Mouse (Mus musculus): ENCODE results near the gene Mettl24. TPM values are rescaled to one million over a fixed set of nuclear protein-coding genes. Genes with fewer than 3 reads are reported as not detected.

The Mettl24 gene
- polyA plus RNA-seq (2012; rRNA removed) (1.4 and 1.7 TPM in 2 replicates), polyA plus RNA-seq (2014; fragmentation: Nextera tagmentation; extraction: Ambion mirVana) (1.8 and 2.5 TPM in 2 replicates)

DNA sequence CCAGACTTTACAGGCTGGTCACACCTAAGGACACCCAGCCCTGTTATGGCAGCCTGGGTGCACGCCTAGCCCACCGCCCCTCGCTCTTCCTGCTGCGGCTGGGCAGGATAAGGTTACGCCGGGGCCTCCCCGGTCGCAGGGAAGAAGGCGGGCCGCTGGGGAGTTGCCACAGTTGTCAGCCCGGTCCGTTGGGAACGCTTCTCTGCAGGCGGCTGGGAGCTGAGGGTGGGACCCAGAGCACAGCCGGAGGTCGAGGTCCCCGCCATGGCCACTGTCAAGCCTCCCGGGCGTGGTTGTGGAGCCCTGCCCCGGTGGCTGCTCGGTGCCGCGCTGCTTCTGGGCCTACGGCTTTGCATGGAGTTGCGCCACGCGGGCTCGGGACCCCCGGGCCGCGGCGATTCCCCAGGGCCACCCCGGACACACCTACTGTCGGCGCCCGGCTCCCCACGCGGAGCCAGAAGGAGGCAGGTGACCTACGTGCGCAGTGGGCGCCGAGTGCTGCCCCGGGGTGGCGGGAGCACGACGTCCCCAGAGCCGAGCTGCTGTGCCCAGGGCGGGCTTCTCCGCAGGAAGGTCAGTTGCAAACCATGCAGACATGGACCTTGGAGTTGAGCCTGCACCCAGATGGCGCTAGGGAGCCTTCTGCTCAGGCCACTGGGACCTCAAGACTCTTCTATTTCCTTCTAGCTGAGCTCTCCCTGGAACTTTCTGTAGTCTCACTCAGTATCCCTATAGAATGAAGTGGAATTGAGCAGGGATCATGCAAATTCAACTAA lies at the start of gene Mettl24:
Mettl24 (plus strand) TSS at position 191 of the 776 bp plus-strand sequence.
- no peaks in the 10 kb centered on the region for H3K27me3 ChIP-seq (ENCODE audit: control insufficient read depth, insufficient read depth, low read length)
- no peaks in the 10 kb centered on the region for H3K36me3 ChIP-seq (ENCODE audit: control insufficient read depth, insufficient read depth, low read length)
- peak within 1 kb of the TSS; percentile 62 for H3K4me3 ChIP-seq (replicated peaks; ENCODE audit: low read length)
- WGBS, result 4% methylated on average over 49 of the region's 50 CpGs
- DNase-seq (ENCODE audit: low spot score) (peak; percentile 70), ATAC-seq (ENCODE audit: low FRiP score, low read depth) (peak; percentile 83)
- peaks cover 4% of the 10 kb centered on the region; the same call in 1 of the 2 replicates for H3K4me1 ChIP-seq (ENCODE audit: control insufficient read depth, insufficient read depth, low read length)
- H3K4me2 ChIP-seq (replicated peaks; ENCODE audit: low read depth, low read length, severe bottlenecking), result peak within 1 kb of the TSS; percentile 99
- H3K27ac ChIP-seq (replicated peaks; ENCODE audit: low read depth, low read length), result 0 out of 2 replicates have a peak within 1 kb of the TSS, but pooled peaks have one; percentile 26
- H3K9me3 ChIP-seq (ENCODE audit: control insufficient read depth, low read length), result no peaks in the 10 kb centered on the region
- 0 out of 2 replicates have a peak, but pooled peaks have one; percentile 13 for TF ChIP-seq POLR2A (IDR thresholded peaks at IDR 0.05; ENCODE audit: borderline replicate concordance, extremely low read depth, insufficient read depth, insufficient read length)
- peak within 1 kb of the TSS; percentile 81 for H3K9ac ChIP-seq (ENCODE audit: low read depth, low read length, severe bottlenecking)

DNA sequence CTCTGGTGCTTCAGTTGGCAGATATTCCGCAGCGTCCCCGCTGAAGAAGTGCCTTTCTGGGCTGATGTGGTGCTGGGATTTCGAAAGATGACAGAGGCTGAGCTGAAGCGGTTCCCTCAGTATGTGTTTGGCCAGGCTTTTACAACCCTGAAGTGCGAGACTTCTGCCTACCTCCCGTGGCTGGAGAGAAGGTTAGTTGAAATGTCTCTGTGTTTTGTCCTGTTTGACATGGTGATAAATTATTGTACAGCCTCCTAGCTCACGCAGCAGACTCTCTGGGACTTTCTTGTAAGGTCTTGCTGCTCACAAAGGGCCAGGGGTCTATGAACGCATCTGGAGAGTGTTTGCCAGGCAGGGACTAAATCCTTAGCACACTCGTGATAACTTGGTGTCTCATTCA lies 45.8 kb upstream of the Mettl24 start:
- H3K27me3 ChIP-seq (ENCODE audit: control insufficient read depth, insufficient read depth, low read length), result no peaks in the 10 kb centered on the region
- H3K4me1 ChIP-seq (ENCODE audit: control insufficient read depth, insufficient read depth, low read length), result peaks cover 15% of the 10 kb centered on the region
- H3K4me2 ChIP-seq (replicated peaks; ENCODE audit: low read depth, low read length, severe bottlenecking), result no peak overlapping the region
- WGBS, result 17% methylated on average over 10 of the region's 10 CpGs
- no peaks in the 10 kb centered on the region for H3K36me3 ChIP-seq (ENCODE audit: control insufficient read depth, insufficient read depth, low read length)
- no peak for TF ChIP-seq POLR2A (IDR thresholded peaks at IDR 0.05; ENCODE audit: borderline replicate concordance, extremely low read depth, insufficient read depth, insufficient read length)
- H3K9me3 ChIP-seq (ENCODE audit: control insufficient read depth, low read length), result no peaks in the 10 kb centered on the region
- DNase-seq (ENCODE audit: low spot score), result no peak
- no peak overlapping the region for H3K9ac ChIP-seq (ENCODE audit: low read depth, low read length, severe bottlenecking)
- no peak overlapping the region for H3K27ac ChIP-seq (replicated peaks; ENCODE audit: low read depth, low read length)
- H3K4me3 ChIP-seq (replicated peaks; ENCODE audit: low read length), result no peak overlapping the region
- ATAC-seq (ENCODE audit: low FRiP score, low read depth), result no peak

DNA sequence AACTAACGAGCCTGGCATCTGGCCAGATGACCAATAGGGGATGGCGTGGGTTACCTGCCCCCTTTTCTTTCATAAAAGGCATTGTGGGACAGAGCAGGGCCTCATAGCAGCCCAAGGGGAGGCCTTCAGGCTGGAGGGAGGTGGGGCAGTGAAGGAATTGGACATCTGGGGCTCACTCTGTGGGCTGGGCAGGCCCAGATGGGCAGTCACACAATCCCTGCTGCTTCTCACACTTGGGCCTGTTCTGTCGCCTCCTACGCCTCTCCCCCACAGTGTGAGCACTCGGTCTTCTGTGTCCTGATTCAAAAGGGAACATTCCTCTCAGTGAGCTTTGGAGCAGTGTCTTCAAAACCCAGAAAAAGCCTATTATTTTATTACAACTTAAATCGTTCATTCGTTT lies 44.8 kb upstream of the Mettl24 start:
- no peak overlapping the region for H3K4me2 ChIP-seq (replicated peaks; ENCODE audit: low read depth, low read length, severe bottlenecking)
- no peaks in the 10 kb centered on the region for H3K36me3 ChIP-seq (ENCODE audit: control insufficient read depth, insufficient read depth, low read length)
- H3K9ac ChIP-seq (ENCODE audit: low read depth, low read length, severe bottlenecking), result peak overlapping the region; percentile 4
- DNase-seq (ENCODE audit: low spot score) (no peak), ATAC-seq (ENCODE audit: low FRiP score, low read depth) (no peak)
- TF ChIP-seq POLR2A (IDR thresholded peaks at IDR 0.05; ENCODE audit: borderline replicate concordance, extremely low read depth, insufficient read depth, insufficient read length), result no peak
- H3K27me3 ChIP-seq (ENCODE audit: control insufficient read depth, insufficient read depth, low read length), result no peaks in the 10 kb centered on the region
- H3K4me1 ChIP-seq (ENCODE audit: control insufficient read depth, insufficient read depth, low read length), result peaks cover 15% of the 10 kb centered on the region
- no peaks in the 10 kb centered on the region for H3K9me3 ChIP-seq (ENCODE audit: control insufficient read depth, low read length)
- WGBS, result 45% methylated on average over 7 of the region's 7 CpGs
- H3K27ac ChIP-seq (replicated peaks; ENCODE audit: low read depth, low read length), result no peak overlapping the region
- H3K4me3 ChIP-seq (replicated peaks; ENCODE audit: low read length), result no peak overlapping the region

DNA sequence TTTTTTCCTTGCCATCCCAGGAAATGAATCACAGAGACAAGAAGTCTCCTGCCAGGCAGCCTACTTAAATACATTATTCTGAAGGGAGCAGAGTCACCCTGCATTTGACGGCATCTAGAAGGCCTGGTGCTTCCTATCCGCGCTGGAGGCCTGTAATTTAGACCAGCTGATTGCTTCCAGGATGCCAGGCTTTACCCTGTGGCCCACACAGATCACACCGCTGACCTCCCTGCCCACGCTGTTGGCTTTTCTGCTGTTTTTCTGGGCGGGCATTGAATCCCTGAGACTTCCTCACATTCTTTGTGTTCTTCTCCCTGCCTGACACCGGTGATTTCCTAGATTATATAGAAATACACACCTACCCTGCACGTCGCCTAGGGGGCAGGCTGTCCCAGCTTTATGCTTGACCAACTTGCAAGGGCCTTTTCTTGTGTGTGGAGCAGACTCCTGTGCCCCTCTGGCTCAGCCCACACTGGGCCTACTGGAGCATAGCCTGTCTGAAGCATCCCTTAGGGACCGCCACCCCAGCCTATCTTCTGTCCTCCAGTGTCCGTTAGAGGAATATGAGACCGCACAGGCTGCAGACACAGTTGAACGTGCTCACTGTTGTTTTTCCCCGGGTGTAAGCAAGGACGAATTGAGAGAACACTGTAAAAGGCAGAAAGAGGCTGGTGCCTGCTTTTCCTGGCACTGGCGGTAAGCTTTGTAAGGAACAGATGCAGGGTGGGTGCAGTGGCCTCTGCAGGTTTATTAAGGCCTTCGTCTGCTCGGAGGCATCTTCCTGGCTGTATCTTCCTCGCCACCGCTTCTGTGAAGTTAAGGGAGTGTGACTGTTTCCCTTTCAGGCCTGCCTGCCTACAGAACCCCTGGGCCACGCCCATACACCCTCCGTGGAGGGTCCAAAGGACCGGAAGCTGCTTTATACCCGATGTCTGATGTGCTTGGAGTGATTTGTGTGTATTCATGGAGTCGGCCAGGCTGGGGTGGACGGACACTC lies 44.0 kb upstream of the Mettl24 start:
- Histone ChIP-seq H3K4me2 (replicated peaks; ENCODE audit: low read depth, low read length, severe bottlenecking) (no peak overlapping the region), H3K9ac (ENCODE audit: low read depth, low read length, severe bottlenecking) (no peak overlapping the region), H3K27me3 (ENCODE audit: control insufficient read depth, insufficient read depth, low read length) (no peaks in the 10 kb centered on the region), H3K36me3 (ENCODE audit: control insufficient read depth, insufficient read depth, low read length) (no peaks in the 10 kb centered on the region), H3K27ac (replicated peaks; ENCODE audit: low read depth, low read length) (no peak overlapping the region), H3K4me1 (ENCODE audit: control insufficient read depth, insufficient read depth, low read length) (peaks cover 15% of the 10 kb centered on the region), H3K9me3 (ENCODE audit: control insufficient read depth, low read length) (no peaks in the 10 kb centered on the region), H3K4me3 (replicated peaks; ENCODE audit: low read length) (no peak overlapping the region)
- DNase-seq (ENCODE audit: low spot score) (no peak), ATAC-seq (ENCODE audit: low FRiP score, low read depth) (no peak)
- TF ChIP-seq POLR2A (IDR thresholded peaks at IDR 0.05; ENCODE audit: borderline replicate concordance, extremely low read depth, insufficient read depth, insufficient read length), result no peak
- 56% methylated on average over 26 of the region's 26 CpGs for WGBS

DNA sequence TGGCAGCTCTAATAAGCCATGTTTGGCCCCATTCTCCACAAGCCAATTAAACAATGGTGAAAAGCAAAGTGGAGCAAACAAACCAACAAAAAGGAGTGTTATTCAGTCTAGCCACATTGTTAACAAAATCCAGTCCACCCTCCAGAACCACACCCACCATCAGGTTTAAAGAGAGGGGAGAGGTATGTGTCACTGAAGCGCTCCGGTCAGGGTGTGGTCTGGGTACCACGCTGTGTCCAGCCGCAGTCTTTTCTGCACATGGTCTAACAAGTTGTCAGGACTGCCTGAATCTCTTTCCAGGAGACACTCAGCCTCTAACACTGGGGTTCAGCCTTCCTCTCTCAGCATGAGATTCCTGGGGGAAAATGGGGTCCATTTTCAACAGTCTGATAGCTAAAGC lies 42.7 kb upstream of the Mettl24 start:
- no peak overlapping the region for H3K4me2 ChIP-seq (replicated peaks; ENCODE audit: low read depth, low read length, severe bottlenecking)
- 96% methylated on average over 4 of the region's 4 CpGs for WGBS
- no peak for ATAC-seq (ENCODE audit: low FRiP score, low read depth)
- no peak for DNase-seq (ENCODE audit: low spot score)
- no peak overlapping the region for H3K4me3 ChIP-seq (replicated peaks; ENCODE audit: low read length)
- peaks cover 15% of the 10 kb centered on the region for H3K4me1 ChIP-seq (ENCODE audit: control insufficient read depth, insufficient read depth, low read length)
- no peaks in the 10 kb centered on the region for H3K9me3 ChIP-seq (ENCODE audit: control insufficient read depth, low read length)
- H3K27me3 ChIP-seq (ENCODE audit: control insufficient read depth, insufficient read depth, low read length), result no peaks in the 10 kb centered on the region
- no peak for TF ChIP-seq POLR2A (IDR thresholded peaks at IDR 0.05; ENCODE audit: borderline replicate concordance, extremely low read depth, insufficient read depth, insufficient read length)
- H3K36me3 ChIP-seq (ENCODE audit: control insufficient read depth, insufficient read depth, low read length), result no peaks in the 10 kb centered on the region
- H3K27ac ChIP-seq (replicated peaks; ENCODE audit: low read depth, low read length), result no peak overlapping the region
- no peak overlapping the region for H3K9ac ChIP-seq (ENCODE audit: low read depth, low read length, severe bottlenecking)

Data from limb, embryonic 14.5 days (tissue).